Mouse (Mus musculus): ENCODE measurements around the gene Mnt.

- TF ChIP-seq GATA1 (IDR thresholded peaks at IDR 0.05; ENCODE audit: borderline replicate concordance, low read length) = no peak
- no peak for TF ChIP-seq FLI1 (IDR thresholded peaks at IDR 0.05; ENCODE audit: low read length)
These were observed 9.8 kb upstream of the Mnt start for GRCm38 (mm10) chr11:74820921-74821320.
